Mouse (Mus musculus) adrenal gland, adult 18-20 months (tissue): ENCODE results near the gene Cacna1d. TPM values are rescaled to one million over a fixed set of nuclear protein-coding genes. Genes with fewer than 3 reads are reported as not detected.

Source experiments
- DNase-seq, 2 experiments: peaks; one replicate each; pipeline ENCODE4 v3.0.0; 2021 to 2022; ENCODE audit warnings: low spot score in 2 of 2
- total RNA-seq, 2 experiments: library from RNA; stranded (reverse); gene quantifications; 1 replicate in 1 of 2; 2 replicates in 1 of 2; pipeline ENCODE4 v1.2.3; 2021

Gene Cacna1d
- total RNA-seq, 2 experiments from 2014 or later: 12.4 to 13.8 TPM

- no peak for DNase-seq
These were observed 112.9 kb downstream of the Cacna1d start for GRCm38 (mm10) chr14:30378306-30378705.

- DNase-seq: no peak
These were observed 118.4 kb downstream of the Cacna1d start for GRCm38 (mm10) chr14:30372878-30373277.

GRCm38 (mm10) chr14:30371070-30371469 lies 120.2 kb downstream of the Cacna1d start:
- DNase-seq: no peak

DNA sequence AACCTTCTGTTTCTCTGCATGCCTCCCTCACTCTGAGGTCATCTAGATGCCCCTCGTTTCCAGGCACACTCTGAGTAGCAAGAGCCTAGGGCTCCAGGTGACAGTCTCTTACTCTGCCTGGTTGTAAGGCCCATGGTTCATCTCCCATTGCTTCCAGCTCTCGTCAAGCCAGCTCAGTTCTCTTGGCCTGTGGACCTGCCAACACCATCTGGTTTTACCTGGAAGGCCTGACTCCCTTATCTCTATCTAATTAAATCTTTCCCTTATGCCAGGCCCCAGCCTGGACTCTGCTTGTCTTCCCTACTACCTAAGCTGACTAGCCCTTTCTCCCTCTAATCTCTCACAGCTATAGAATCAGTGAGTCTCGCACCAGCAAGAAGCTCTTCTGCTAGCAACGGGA lies 124.2 kb downstream of the Cacna1d start:
- DNase-seq: no peak

DNA sequence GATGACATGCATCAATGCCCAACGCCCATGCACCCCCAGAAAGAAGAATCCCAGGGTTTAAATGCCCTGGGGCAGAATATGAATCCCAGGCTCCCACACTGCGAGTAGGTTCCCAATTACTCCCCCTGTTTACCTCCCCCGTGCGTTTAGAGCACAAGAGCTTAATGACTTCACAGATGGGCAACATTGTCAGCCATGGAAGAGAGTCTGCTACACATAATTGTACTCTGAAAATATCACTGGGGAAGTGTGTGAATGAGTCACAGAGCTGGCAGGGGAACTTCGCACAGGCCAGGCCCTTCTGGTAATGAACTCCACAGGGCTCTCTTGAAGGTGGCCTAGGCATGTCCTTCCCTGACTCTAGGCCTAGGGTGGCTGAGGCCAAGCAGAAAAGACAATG lies 125.4 kb downstream of the Cacna1d start:
- DNase-seq: no peak

GRCm38 (mm10) chr14:30363487-30364167 lies 127.6 kb downstream of the Cacna1d start:
- no peak for DNase-seq

DNA sequence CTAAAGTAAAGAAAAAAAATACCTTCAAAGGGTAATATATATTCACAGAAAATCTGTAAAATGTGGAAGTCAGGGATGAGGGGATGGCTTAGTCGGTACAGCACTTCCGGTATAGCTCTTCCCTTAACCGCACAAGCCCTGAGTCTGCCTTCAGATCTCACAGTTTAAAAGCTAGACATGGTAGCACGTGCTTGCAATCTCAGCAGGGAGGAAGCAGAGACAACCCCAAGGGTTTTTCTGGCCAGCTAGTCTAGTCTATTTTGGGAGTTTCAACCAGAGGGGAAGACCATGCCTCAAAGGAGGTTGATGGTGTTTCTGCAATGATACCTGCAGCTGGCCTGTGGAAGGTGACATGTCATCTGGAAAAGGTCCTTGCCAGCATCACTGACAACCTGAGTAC lies 128.9 kb downstream of the Cacna1d start:
- no peak for DNase-seq

GRCm38 (mm10) chr14:30360478-30360877 lies 130.8 kb downstream of the Cacna1d start:
- DNase-seq: no peak

DNA sequence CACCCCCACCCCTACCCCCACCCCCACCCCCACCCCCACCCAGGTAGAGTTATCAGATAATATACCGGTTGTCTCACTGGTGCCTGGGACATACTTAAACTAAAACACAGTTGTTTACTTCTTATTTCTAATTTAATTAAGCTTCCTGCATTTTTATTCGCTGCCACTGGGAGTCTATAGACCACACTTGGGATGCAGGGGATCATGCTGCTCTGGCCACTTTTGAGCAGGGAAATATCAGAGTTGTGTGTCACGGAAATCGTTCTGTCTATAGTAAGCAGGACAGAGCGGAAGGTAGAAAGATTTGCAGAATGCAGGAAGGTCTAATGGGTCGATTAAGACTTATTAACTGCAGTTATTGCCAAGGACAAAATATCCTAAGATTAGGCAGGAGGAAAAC lies 131.3 kb downstream of the Cacna1d start:
- DNase-seq: no peak

DNA sequence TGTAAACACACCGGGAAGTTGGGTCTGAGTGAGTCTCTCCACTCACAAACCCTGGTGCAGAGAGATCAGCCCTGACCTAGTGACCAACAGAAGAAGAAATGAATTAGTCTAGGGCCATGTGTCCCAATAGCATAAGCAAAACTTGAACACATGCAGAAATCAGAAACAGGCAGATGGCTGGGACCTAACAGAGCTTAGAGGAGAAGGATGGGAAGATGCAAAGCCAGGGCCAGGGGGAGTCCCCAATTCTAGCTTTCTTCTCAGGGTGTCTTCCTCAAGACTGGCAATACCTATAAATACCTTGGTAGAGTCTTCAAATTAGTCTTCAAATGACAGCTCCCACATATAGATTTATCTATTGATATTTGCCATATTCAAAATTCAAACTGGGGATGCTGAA lies 133.2 kb downstream of the Cacna1d start:
- DNase-seq: no peak

DNA sequence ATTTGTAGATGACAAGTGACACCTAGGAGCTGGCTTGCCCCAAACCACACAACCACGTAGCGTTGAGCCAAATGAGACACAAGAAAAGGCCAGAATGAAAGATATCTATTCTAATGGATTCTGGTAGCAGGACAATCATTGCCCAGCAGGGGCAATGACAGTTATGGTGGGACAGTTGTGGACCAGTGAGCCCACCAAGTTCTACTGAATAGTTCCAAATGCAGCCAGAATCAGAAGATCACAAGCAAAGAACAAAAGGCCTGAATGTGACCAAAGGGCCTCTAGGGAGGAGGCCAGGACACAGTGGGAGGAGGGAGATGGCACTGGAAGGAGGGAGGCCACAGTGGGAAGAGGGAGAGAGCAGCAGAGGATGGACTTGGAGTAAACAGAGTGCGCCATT lies 134.8 kb downstream of the Cacna1d start:
- peak in 1 of 2 experiments; percentile 8 for DNase-seq

- DNase-seq: peak in 1 of 2 experiments; percentile 12
These were observed 136.5 kb downstream of the Cacna1d start for GRCm38 (mm10) chr14:30354761-30355160.

DNA sequence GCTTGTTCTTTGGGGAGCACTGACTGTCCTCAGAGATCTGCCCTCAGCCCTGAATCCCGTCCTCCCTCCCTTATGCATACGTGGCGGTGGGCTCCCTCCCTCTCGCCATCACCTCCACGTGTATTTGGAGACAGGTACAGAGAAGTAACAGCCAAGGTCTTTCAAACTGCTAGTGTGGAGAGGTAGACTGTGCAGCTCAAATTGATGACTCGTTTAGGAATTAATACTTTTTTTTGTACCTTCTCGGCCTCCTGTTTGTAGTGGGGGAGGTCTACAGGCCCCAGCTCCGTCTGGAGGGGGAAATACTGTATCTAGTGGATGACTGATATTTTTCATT lies 137.2 kb downstream of the Cacna1d start:
- no peak for DNase-seq

- DNase-seq: peak; percentile 28 to 38
These were observed 137.7 kb downstream of the Cacna1d start for GRCm38 (mm10) chr14:30353291-30354126.

DNA sequence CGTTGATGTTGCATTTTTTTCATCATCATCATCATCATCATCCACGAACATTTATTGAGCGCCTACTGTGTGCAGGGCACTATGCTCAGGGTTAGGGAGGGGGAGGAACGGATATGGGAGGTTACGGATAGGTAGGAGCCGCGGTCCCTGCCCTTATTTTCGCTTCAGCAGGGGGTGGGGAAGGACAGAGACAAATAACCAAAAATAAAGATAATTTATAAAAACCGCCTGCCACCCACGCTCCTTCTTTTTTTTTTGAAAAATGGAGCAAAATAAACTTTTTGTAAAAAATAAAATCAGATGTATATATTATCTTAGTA lies 138.3 kb downstream of the Cacna1d start:
- no peak for DNase-seq

GRCm38 (mm10) chr14:30352061-30352950 lies 138.9 kb downstream of the Cacna1d start:
- DNase-seq: peak; percentile 25 to 31

DNA sequence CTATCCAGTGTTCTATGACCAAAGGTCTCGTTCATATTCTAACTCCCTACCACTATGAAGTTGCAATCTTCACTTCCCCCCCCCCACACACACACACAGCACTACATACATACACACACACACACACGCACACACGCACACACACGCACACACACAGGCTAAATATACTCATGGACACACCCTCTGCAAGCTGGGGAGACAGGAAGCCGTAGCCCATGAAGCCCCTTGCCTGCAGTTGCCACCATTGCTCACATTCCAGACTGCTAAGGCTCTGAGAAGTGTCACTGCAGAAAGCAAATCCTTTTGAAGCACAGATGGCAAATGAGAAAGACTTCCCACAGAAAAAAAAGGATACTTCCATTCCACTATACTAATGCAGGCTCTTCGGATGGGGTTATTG lies 141.0 kb downstream of the Cacna1d start:
- no peak for DNase-seq

DNA sequence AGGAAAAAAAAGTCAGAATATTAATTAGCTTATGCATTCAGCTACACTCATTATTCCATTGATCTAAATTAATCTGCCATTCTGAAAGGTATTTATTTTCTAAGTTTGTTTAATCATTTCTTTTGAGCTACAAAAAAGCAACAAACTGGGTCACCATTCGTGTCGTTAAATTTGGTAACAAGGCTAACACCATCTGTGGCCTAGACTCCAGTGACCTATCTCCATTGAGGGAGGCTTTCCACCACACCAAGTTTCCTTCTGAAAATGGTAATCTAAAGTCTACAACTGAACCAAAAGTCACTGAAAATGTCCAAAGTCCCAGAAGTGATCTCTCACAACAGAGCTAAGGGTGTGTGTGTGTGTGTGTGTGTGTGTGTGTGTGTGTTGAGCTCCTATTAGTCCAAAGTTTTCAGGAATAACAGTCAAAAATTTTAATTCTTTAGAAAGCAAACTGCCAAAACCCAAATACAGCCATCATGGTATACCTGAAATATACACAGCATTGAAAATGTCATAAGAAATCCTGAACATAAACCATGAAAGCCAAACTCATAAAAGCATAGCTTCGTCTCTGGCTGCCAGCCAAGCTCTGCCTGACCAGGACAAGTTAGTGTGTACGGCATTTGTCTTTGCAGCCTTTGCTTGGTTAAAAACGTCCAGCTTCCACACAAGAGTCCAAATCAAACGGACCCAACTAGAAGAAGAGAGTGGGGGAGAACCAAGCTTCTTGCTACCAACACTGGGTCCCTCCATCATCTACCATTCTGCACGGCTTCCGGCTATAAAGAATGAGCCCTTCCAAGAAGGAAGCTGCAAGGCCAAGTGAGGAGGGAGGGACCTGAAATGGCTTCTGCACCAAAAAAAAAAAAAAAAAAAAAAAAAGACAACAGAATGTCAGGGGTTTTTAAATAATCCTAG lies 146.0 kb downstream of the Cacna1d start:
- no peak for DNase-seq

GRCm38 (mm10) chr14:30343740-30344139 lies 147.5 kb downstream of the Cacna1d start:
- DNase-seq: no peak

- no peak for DNase-seq
These were observed 149.2 kb downstream of the Cacna1d start for GRCm38 (mm10) chr14:30341825-30342590.
